Mouse (Mus musculus) CD8-positive naive resting alpha-beta T cell, adult 2 months (primary cell): ENCODE results near the gene Chrna3.

Source experiments
- DNase-seq, 2 experiments: peaks; one replicate each; pipeline ENCODE4 v3.0.0; 2022; ENCODE audit warnings: low read depth in 2 of 2, low spot score in 2 of 2

Gene Chrna3

DNA sequence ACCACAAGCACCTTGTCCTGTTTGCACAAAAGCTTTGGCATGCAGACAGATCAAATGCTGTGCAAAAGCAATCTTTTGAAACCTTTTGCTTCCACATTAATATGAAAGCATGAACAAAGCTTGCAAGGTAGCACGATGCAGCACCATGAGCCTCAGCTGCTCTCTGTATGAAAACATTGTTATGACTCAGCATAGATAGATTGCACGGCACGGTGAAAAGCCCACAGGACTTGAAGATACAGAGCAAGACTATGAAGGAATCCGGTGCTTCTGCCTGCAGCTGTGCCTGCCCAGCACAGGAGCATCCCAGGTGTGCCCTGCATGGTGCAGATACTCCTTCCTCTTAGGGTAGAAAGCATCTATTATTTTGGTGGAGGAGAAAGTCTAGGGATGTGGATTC, 22.8 kb downstream of the Chrna3 start:
- no peak for DNase-seq

DNA sequence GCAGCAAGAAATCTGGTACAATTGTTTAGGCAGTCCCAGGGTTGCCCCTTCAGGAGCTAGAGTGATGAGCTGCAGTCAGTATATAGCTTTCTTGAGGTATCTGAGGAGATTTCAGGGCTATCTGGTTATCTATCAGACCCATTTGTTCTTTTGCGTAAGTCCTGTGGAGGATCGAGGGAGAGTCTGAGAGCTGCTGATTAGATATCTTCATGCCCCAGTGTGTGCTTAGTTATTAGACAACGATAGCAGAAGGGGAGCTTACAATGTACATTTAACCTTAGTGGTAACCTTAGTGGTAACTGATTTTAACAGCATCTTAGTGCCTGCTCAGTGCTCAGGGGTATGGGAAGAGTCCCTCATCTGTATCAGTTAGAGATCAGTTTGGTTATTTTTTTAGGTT, 30.7 kb downstream of the Chrna3 start:
- no peak for DNase-seq

DNA sequence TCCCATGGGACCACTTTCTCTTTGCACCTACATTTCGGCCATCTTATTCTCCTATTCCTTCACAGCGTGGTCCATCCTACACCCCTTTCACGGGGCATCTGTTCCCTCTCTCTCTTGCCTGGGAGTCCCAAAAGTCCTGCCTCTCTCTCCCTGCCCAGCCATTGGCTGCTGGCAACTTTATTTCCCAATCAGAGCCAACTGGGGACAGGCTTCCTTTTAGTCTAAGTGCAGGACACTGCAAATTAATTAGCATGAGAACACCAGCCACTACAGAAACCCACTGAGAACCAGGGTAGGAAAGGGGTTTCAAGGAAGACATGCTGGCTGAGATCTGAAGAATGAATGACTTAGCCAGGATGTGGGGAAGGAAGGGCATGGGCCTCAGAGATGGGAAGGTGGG, 32.0 kb downstream of the Chrna3 start:
- DNase-seq = no peak

DNA sequence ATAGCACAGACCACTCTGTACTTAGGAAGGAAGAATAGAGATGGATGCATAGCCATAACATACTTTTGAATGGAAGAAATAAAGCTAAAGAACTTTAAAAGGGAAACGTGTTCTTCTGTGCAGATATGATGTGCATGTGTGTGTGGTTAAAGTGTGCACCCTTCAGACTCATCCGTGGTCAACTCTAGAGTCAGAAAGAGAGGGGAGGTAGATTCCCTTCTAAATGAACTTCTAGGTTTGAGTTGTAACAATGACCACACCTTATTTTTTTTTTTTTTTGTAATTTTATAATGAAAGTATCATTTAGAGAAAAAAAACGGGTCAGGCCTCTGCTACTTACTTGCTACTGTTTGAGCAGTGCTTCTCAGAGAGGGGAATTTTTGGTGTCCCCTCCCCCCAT, 36.0 kb downstream of the Chrna3 start:
- no peak for DNase-seq

DNA sequence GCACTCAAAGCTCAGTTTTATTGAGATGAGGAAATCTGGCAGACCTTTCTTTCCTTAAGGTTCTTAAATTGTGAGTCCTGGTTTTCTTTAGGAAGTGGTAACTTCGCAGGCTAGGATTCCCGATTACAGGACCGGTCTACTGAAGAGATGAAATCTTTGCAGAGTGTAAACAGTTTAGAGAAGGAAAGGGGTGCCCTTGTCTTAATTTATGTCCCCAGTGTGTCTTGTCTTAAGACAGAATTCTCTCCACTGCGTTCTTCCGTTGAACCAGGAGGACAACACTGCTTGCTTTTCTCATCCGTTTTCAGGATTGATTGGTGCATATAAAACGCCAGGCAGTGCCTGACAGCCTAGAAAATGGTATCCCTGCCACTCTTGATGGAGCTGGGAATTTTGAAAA, 44.0 kb downstream of the Chrna3 start:
- DNase-seq = no peak

DNA sequence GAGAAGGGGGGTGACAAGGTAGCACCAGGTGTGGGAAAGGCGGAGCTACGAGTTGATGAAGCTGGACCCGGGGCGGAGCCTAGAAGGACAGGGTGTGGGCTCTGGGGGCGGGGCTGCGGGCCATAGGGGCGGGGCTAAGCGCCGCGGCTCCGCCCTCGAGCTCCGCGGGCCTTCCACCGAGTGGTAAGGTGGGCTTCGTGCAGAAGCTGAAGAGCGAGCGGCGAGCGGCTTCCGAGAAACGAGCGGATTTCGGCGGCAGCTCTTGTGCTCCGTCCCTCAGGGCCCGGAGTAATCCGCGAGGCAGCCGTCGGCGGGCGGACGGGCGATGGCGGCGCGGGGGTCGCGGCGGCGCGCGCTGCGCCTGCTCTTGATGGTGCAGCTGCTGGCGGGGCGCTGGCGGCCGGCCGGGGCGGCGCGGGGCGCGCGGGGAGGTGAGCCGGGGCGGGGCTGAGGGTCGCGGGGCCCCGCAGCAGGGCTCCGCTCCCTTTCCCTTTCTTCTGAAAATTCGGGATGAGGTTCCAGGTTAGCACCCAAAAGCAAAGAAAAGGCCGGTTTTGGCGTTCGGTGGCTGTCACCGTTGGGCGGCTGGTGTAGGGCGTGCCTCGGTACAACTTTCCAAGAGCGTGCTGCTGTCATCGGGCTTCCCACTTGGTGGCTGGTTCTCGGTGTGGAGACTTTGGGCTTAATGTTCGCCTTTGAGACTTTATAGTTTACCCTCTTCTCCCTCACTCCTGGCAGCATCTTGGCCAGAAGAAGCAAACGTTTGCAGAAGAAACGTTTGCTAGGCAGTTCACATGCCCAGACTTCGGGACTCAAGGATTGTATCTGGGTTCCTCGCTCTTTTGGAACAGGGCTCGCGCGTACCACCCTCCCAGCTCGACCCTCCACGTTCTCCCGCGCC, 44.8 kb downstream of the Chrna3 start:
- DNase-seq = peak in 1 of 2 experiments; percentile 7

DNA sequence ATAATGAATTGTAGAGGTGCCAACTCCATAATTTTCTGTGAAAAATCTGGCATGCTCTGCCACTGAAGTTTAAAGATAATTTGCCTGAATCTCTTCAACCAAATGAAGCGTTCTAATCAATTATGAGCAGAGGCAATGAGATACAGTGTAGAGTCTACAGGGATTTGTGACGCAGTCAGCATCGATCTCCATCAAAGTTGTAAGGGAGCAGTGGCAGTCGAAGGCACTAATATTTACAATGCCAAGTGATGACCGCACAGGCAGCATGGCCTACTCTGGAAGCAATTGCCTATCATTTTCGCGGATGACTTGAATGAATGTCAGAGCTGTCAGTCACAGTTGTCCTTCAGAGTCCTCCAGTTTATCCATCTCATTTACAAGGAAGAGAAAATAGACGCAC, 45.7 kb downstream of the Chrna3 start, which contains the start of gene Chrna5:
Chrna5 (plus strand) TSS at position 207 of the 400 bp plus-strand sequence.
- DNase-seq = no peak

DNA sequence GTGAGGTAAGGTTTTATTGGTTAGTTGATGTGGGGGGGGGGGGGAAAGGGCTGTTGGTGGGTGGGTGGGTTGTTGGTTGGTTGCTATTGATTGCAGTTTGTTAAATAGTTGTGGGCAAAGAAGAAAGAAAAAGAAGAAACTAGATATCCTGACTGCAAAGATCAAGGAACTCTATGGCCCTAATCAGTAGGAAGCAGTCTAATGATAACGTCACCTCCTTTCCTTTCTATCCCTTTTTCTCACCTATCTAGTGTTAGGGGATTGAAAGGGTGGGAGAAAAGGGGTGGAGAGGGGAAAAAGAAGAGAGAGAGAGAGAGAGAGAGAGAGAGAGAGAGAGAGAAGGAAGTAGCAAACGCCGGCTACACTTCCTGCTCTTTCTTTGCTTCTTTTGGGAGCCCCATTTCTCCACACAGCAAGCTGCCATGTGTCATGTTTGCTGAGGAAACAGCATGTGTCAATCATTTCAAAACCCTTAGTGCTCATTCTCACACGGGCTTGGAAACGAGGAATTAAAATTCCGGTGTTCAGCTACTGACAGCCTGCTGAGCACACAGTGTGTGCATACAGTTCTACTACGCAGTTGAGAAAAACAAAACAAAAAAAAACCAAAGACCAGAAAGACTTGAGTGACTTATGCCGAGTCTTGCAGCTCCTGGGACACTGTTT, 56.3 kb downstream of the Chrna3 start:
- DNase-seq = no peak

DNA sequence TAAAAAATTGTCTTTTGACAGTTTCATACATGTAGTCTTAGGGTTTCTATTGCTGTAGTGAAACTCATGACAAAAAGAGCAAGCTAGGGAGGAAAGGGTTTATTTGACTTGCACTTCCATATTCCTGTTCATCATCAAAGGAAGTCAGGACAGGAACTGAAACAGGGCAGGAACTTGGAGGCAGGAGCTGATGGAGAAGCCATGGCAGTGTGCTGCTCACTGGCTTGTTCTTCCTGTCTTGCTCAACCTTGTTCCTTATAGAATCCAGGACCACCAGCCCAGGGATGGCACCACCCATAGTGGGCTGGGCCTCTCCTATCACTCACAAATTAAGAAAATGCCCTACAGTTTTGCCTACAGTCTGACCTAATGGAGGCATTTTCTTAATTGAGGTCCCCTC, 62.7 kb downstream of the Chrna3 start:
- DNase-seq = no peak

DNA sequence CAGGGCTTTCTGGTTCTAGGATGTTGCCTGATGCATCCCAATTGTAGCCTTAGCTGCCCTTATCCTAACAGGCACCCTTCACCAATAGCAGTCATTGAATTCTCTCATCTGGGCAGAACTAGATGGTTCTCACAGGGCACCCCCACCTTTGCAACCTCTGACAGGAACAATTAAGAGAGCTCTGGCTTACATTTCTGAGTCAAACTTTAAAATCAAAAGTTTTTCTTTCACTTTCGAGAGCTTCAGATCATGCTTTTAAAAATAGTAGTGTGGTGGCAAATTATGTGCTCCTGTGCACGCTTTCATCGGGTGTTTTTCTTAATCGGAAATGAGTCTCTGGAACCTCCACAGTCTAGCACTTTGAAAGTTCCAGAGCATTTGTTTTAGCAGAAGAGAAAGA, 65.3 kb downstream of the Chrna3 start:
- DNase-seq = no peak
